Mouse (Mus musculus) liver, adult 2 months (tissue): ENCODE data around the gene Diras1.

Source experiments
- CTCF ChIP-seq: fragments of 200-500 bp; IDR thresholded peaks from 2 replicates; pipeline ENCODE4 v1.5.1; 2011; ENCODE audit warnings: low read depth, low read length, control low read depth
- POLR2A ChIP-seq: fragments of 200-500 bp; IDR thresholded peaks from 2 replicates; pipeline ENCODE4 v1.6.1; 2011; ENCODE audit warnings: low read length, control low read depth; ENCODE audit not compliant: insufficient read depth; ENCODE audit errors: extremely low read depth

DNA sequence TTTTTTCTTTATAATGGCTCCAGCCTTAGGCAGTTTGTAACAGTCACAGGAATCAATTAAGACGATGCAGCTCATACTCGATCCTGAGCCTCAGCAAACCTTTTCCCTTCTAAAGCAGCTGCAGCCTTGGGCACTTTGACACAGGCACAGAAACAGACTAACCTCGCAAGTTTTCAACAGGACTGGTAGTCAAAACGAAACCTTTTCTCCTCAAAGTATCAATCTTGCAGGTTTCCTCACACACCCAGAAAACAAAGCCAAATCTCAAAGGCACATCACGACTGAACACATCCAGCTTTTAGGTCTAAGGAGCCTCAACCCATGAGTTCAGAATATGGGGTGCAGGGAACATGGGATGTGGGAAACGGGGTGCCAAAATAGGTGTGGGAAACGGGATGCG is 28.1 kb downstream of the Diras1 start:
- no peak for TF ChIP-seq CTCF
- TF ChIP-seq POLR2A: no peak
